Mouse (Mus musculus) liver, postnatal 0 days (tissue): ENCODE data around the gene Arhgef17. TPM values are rescaled to one million over a fixed set of nuclear protein-coding genes. Genes with fewer than 3 reads are reported as not detected.

ENCODE experiments used
- ATAC-seq: fragments of 200-750 bp; cut with Nextera tagmentation; 2 replicates; pipeline ENCODE4 v1.8.0; 2017; ENCODE audit warnings: mild to moderate bottlenecking, moderate library complexity
- DNase-seq: peaks from one replicate; pipeline ENCODE4 v3.0.0-alpha.2; 2016
- H3K27ac ChIP-seq: fragments of 300-500 bp; sonication (generic); 2 replicates; pipeline ENCODE4 v1.5.1; 2014; ENCODE audit warnings: antibody characterized with exemption, moderate library complexity, mild to moderate bottlenecking, low read depth
- H3K27me3 ChIP-seq: fragments of 300-500 bp; sonication (generic); 2 replicates; pipeline ENCODE4 v1.6.1; 2014; ENCODE audit warnings: low read length, control low read depth, mixed read lengths; ENCODE audit not compliant: insufficient read depth
- H3K36me3 ChIP-seq: fragments of 300-500 bp; sonication (generic); replicated peaks from 2 replicates; pipeline ENCODE4 v1.6.1; 2014; ENCODE audit warnings: mild to moderate bottlenecking, control low read depth, low read length, moderate library complexity, mixed read lengths; ENCODE audit not compliant: insufficient read depth
- H3K4me1 ChIP-seq: fragments of 300-500 bp; sonication (generic); 2 replicates; pipeline ENCODE4 v1.6.1; 2014; ENCODE audit warnings: antibody characterized with exemption, mild to moderate bottlenecking, control low read depth; ENCODE audit not compliant: insufficient read depth
- H3K4me2 ChIP-seq: fragments of 300-500 bp; sonication (generic); 2 replicates; pipeline ENCODE4 v1.6.1; 2014; ENCODE audit warnings: low read depth, mild to moderate bottlenecking, low read length, moderate library complexity, mixed read lengths
- H3K4me3 ChIP-seq: fragments of 300-500 bp; sonication (generic); 2 replicates; pipeline ENCODE4 v1.5.1; 2014; ENCODE audit warnings: low read depth, low read length
- H3K9ac ChIP-seq: fragments of 300-500 bp; sonication (generic); replicated peaks from 2 replicates; pipeline ENCODE4 v1.6.1; 2014; ENCODE audit warnings: mild to moderate bottlenecking, moderate library complexity
- H3K9me3 ChIP-seq: fragments of 300-500 bp; sonication (generic); 2 replicates; pipeline ENCODE4 v1.6.1; 2016; ENCODE audit warnings: mild to moderate bottlenecking, control low read depth, low read length, mixed read lengths
- CTCF ChIP-seq: sonication (generic); IDR thresholded peaks from 2 replicates; pipeline ENCODE4 v1.5.1; 2016; ENCODE audit warnings: antibody characterized with exemption, low read depth
- EP300 ChIP-seq: IDR thresholded peaks from 2 replicates; pipeline ENCODE4 v1.6.1; 2016; ENCODE audit warnings: antibody characterized with exemption, low read depth, mild to moderate bottlenecking
- WGBS: fragments of 180-500 bp; shearing (Covaris S2); extraction: QIAGEN DNeasy Blood & Tissue Kit; methylation state at CpG from one replicate; pipeline ENCODE4 v1.1.7; 2014; ENCODE audit not compliant: insufficient replicate concordance; 5-methylcytosine and 5-hydroxymethylcytosine counted together
- polyA plus RNA-seq: library from polyadenylated mRNA; unstranded; fragments of >200 nt; fragmentation: Nextera tagmentation; extraction: Ambion mirVana; gene quantifications from 2 replicates; pipeline ENCODE4 v1.2.1, GENCODE M21; 2015

The Arhgef17 gene
- polyA plus RNA-seq, 1 experiment from 2014 or later, result 0.35 TPM

- H3K9ac ChIP-seq, result no peak overlapping the region
- no peaks in the 10 kb centered on the region for H3K36me3 ChIP-seq
- H3K4me3 ChIP-seq, result no peak overlapping the region
- WGBS, result 51% methylated on average over 3 of the region's 3 CpGs
- DNase-seq (no peak), ATAC-seq (no peak)
- no peak overlapping the region for H3K27ac ChIP-seq
- no peak overlapping the region for H3K4me2 ChIP-seq
- H3K4me1 ChIP-seq, result peaks cover 3% of the 10 kb centered on the region; the same call in 1 of the 2 replicates
- TF ChIP-seq EP300, result no peak
- no peak for TF ChIP-seq CTCF
- no peaks in the 10 kb centered on the region for H3K9me3 ChIP-seq
- H3K27me3 ChIP-seq, result peaks cover 2% of the 10 kb centered on the region; the same call in 1 of the 2 replicates
Observed at GRCm38 (mm10) chr7:100937481-100937880, 5.6 kb upstream of the Arhgef17 start.

- H3K9ac ChIP-seq, result no peak overlapping the region
- H3K27ac ChIP-seq, result no peak overlapping the region
- peaks cover 16% of the 10 kb centered on the region for H3K4me1 ChIP-seq
- TF ChIP-seq CTCF (no peak), EP300 (no peak)
- no peak overlapping the region for H3K4me2 ChIP-seq
- H3K4me3 ChIP-seq, result no peak overlapping the region
- DNase-seq (no peak), ATAC-seq (no peak)
- H3K27me3 ChIP-seq, result peaks cover 39% of the 10 kb centered on the region
- H3K9me3 ChIP-seq, result no peaks in the 10 kb centered on the region
- no peaks in the 10 kb centered on the region for H3K36me3 ChIP-seq
Observed at GRCm38 (mm10) chr7:100933520-100933919, 1.6 kb upstream of the Arhgef17 start.

- Histone ChIP-seq H3K4me3 (peak overlapping the region; percentile 57), H3K36me3 (no peaks in the 10 kb centered on the region), H3K27ac (peak overlapping the region; percentile 64; the same call in 1 of the 2 replicates), H3K27me3 (peaks cover 42% of the 10 kb centered on the region), H3K4me2 (peak overlapping the region; percentile 90), H3K4me1 (peaks cover 13% of the 10 kb centered on the region), H3K9ac (peak overlapping the region; percentile 51), H3K9me3 (no peaks in the 10 kb centered on the region)
- no peak for TF ChIP-seq EP300
- peak; percentile 78 for TF ChIP-seq CTCF
- ATAC-seq, result peak; percentile 68
- under 1% methylated on average over 27 of the region's 27 CpGs for whole genome bisulfite sequencing
- DNase-seq, result peak; percentile 82
Observed at GRCm38 (mm10) chr7:100932481-100933007, 637 bp upstream of the Arhgef17 start.

- Histone ChIP-seq H3K4me1 (peaks cover 13% of the 10 kb centered on the region), H3K27ac (peak overlapping the region; percentile 64), H3K4me2 (peak overlapping the region; percentile 90), H3K27me3 (peaks cover 42% of the 10 kb centered on the region), H3K9me3 (no peaks in the 10 kb centered on the region), H3K4me3 (peak overlapping the region; percentile 57), H3K36me3 (no peaks in the 10 kb centered on the region), H3K9ac (peak overlapping the region; percentile 51)
- TF ChIP-seq CTCF, result no peak
- TF ChIP-seq EP300, result no peak
- ATAC-seq, result 0 out of 2 replicates have a peak, but pooled peaks have one; percentile 4
- peak; percentile 34 for DNase-seq
- under 1% methylated on average over 45 of the region's 73 CpGs for WGBS
Observed at GRCm38 (mm10) chr7:100931316-100931925, 486 bp downstream of the Arhgef17 start.

- Histone ChIP-seq H3K4me2 (peak overlapping the region; percentile 90), H3K27me3 (peaks cover 42% of the 10 kb centered on the region), H3K9me3 (no peaks in the 10 kb centered on the region), H3K27ac (peak overlapping the region; percentile 64), H3K9ac (peak overlapping the region; percentile 51), H3K36me3 (no peaks in the 10 kb centered on the region), H3K4me1 (peaks cover 13% of the 10 kb centered on the region), H3K4me3 (peak overlapping the region; percentile 57)
- DNase-seq, result peak; percentile 47
- no peak; the same call in 1 of the 2 replicates for ATAC-seq
- 14% methylated on average over 52 of the region's 53 CpGs for WGBS
- no peak for TF ChIP-seq EP300
Observed at GRCm38 (mm10) chr7:100930619-100931315, 1.1 kb downstream of the Arhgef17 start.

GRCm38 (mm10) chr7:100929639-100930303 is 2.1 kb downstream of the Arhgef17 start:
- Histone ChIP-seq H3K27me3 (peaks cover 42% of the 10 kb centered on the region), H3K9ac (0 out of 2 replicates have a peak overlapping the region, but pooled peaks have one; percentile 16)
- WGBS, result 78% methylated on average over 19 of the region's 19 CpGs

More at GRCm38 (mm10) chr7:100929639-100930303, 2.1 kb downstream of the Arhgef17 start:
- Histone ChIP-seq H3K4me2 (peak overlapping the region; percentile 48), H3K4me1 (peaks cover 13% of the 10 kb centered on the region), H3K9me3 (no peaks in the 10 kb centered on the region), H3K27ac (no peak overlapping the region), H3K4me3 (0 out of 2 replicates have a peak overlapping the region, but pooled peaks have one; percentile 1), H3K36me3 (no peaks in the 10 kb centered on the region)
- TF ChIP-seq EP300 (no peak), CTCF (no peak)
- DNase-seq (no peak), ATAC-seq (no peak)
